ENCODE assay signal across 24 mouse cellular contexts in the genomic region with DNA sequence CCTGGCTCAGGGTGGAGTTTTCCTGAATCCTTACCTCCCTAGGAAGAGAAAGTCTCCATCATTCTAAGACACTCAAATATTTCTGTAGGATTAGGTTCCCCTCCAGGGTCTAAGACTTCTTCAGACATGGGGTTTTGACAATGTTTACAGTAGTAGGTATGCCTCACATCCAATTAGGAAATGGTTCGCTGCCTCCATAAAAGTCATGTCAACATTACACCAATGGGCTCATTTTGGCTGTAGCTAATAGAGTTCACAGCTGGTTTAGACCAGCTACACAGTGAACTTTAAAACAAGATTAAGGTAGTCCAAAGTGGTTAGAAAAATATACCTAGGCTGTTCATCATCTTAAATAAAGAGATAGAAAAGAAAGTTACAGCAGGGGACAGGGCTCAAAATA.
A peak's percentile ranks its signal among the peaks of the same experiment; 100 is the strongest.
DNase-seq lines count a peak whose midpoint lies in the region; TF ChIP-seq lines count a peak whose summit lies in the region.
"Had no signal": no experiment of that assay in that cellular context is flagged by ENCODE, and none has a peak within 500 bp of the region (broad histone marks: within the 10 kb centered on the region; RNA-seq: fewer than 3 reads in every experiment).

No protein-coding gene starts in this region.

- no peak for TF ChIP-seq EP300 in ES-Bruce4 (IDR thresholded peaks at IDR 0.05; ENCODE audit: insufficient read depth, low read depth, low read length)

- peaks cover 52% of the 10 kb centered on the region for H3K9me3 ChIP-seq in ES-Bruce4 (replicated peaks; ENCODE audit: control insufficient read depth, insufficient read depth, low read length, poor library complexity, severe bottlenecking)
- peaks cover 13% of the 10 kb centered on the region for H3K9me3 ChIP-seq in ES-E14 (ENCODE audit: control insufficient read depth, insufficient read depth, low read depth, low read length)
- H3K9me3 ChIP-seq: G1E had no signal

- DNase-seq in ES-CJ7 (ENCODE audit: low read depth, low spot score): peak; percentile 57
- no peak for DNase-seq in ES-E14 (ENCODE audit: low read depth, low spot score)
- DNase-seq in R1 (ENCODE audit: low read depth, low spot score): peak; percentile 82
- DNase-seq in cerebellum, adult 9-10 months: no peak
- DNase-seq in urinary bladder, adult 2 months (ENCODE audit: low spot score): no peak
- no peak for DNase-seq in frontal cortex, postnatal 36 days (ENCODE audit: low spot score in 2 of 2)
- no peak for DNase-seq in frontal cortex, postnatal 14 days (ENCODE audit: low spot score in 2 of 2)
- DNase-seq: adrenal gland, adult 2 months; adrenal gland, adult 8-10 months; adrenal gland, postnatal 10 days; adrenal gland, postnatal 14 days; adrenal gland, postnatal 25 days; adrenal gland, postnatal 36 days; B cell, adult 2 months; cerebellum, adult 11 months; cerebellum, adult 11-12 months; cerebellum, adult 18-20 months; cerebellum, adult 2 months; cerebellum, adult 8-10 months; cerebellum, adult 9-11 months had no signal

- TF ChIP-seq POLR2A in ES-Bruce4 (IDR thresholded peaks at IDR 0.05; ENCODE audit: insufficient read depth, low read length): no peak

- no peaks in the 10 kb centered on the region for H3K4me1 ChIP-seq in ES-Bruce4 (ENCODE audit: control insufficient read depth, insufficient read depth, low read length)
- peaks cover 6 to 19% of the 10 kb centered on the region in 2 experiments for H3K4me1 ChIP-seq in ES-E14 (ENCODE audit: control insufficient read depth in 2 of 2, insufficient read depth in 2 of 2, low read length in 2 of 2, poor library complexity in 1 of 2)

- no peak overlapping the region for H3K4me3 ChIP-seq in ES-Bruce4 (ENCODE audit: low read depth, low read length)
- H3K4me3 ChIP-seq in ES-E14 (ENCODE audit: insufficient read depth in 1 of 2, low read depth in 1 of 2, low read length in 2 of 2, poor library complexity in 1 of 2, severe bottlenecking in 1 of 2): no peak overlapping the region

- no peaks in the 10 kb centered on the region for H3K27me3 ChIP-seq in ES-Bruce4 (ENCODE audit: control insufficient read depth, insufficient read depth, low read length, poor library complexity, severe bottlenecking)
- H3K27me3 ChIP-seq: CH12.LX, Patski had no signal

- H3K36me3 ChIP-seq in ES-Bruce4 (ENCODE audit: control insufficient read depth, insufficient read depth, low read length, poor library complexity, severe bottlenecking) (no peaks in the 10 kb centered on the region; the same call in 1 of the 2 replicates), ES-E14 (ENCODE audit: control insufficient read depth, insufficient read depth, low read length, poor library complexity, severe bottlenecking) (peaks cover 3% of the 10 kb centered on the region)
- H3K36me3 ChIP-seq: G1E had no signal

- H3K9ac ChIP-seq in ES-Bruce4 (ENCODE audit: low read depth, poor library complexity, severe bottlenecking): no peak overlapping the region
- H3K9ac ChIP-seq in ES-E14 (ENCODE audit: insufficient read depth, low read depth, low read length, poor library complexity, severe bottlenecking): no peak overlapping the region

- H3K27ac ChIP-seq in ES-Bruce4 (ENCODE audit: insufficient read depth, low read length) (peak overlapping the region; percentile 98), ES-E14 (ENCODE audit: insufficient read depth, low read depth, low read length, poor library complexity, severe bottlenecking) (peak overlapping the region; percentile 98)

- in situ Hi-C loops in ES-E14 (cut with MboI; ENCODE audit: low sequenced_read_pairs in 2 of 2, unreplicated experiment in 2 of 2): no loop called here

- TF ChIP-seq CTCF in ES-Bruce4 (IDR thresholded peaks at IDR 0.05; ENCODE audit: low read depth, low read length): no peak

TF ChIP-seq in ES-E14, 5 proteins besides CTCF, POLR2A, EP300 and RAD21:
- TF ChIP-seq CHD2 (IDR thresholded peaks at IDR 0.05; ENCODE audit: low read depth, low read length) (no peak), MAFK (IDR thresholded peaks at IDR 0.05; ENCODE audit: insufficient read depth, low read depth, low read length) (no peak), HCFC1 (IDR thresholded peaks at IDR 0.05; ENCODE audit: borderline replicate concordance, insufficient read depth, low read length) (no peak), ZNF384 (IDR thresholded peaks at IDR 0.05; ENCODE audit: low read depth, low read length) (no peak), ZC3H11A (IDR thresholded peaks at IDR 0.05; ENCODE audit: borderline replicate concordance, low read depth, low read length) (no peak)

Comparison
In these comparisons a context has a peak if more than half of its experiments do, and no peak if none do; other contexts are left out.
1. DNase-seq: peak in ES-CJ7 (single experiment) and R1 (single experiment); none in ES-E14 (single experiment), cerebellum, adult 9-10 months (single experiment), urinary bladder, adult 2 months (single experiment), frontal cortex, postnatal 36 days (0 of 2) and frontal cortex, postnatal 14 days (0 of 2).